Mouse (Mus musculus): Measurements from ENCODE around the gene Hist1h2bl. TPM values are rescaled to one million over a fixed set of nuclear protein-coding genes. Genes with fewer than 3 reads are reported as not detected.

Gene Hist1h2bl
- polyA plus RNA-seq (2014; fragmentation: Illumina TruSeq; extraction: RNeasy Lipid Tissue Mini Kit (QIAGEN cat#74804); ENCODE audit: low read depth, low replicate concordance): not detected

DNA sequence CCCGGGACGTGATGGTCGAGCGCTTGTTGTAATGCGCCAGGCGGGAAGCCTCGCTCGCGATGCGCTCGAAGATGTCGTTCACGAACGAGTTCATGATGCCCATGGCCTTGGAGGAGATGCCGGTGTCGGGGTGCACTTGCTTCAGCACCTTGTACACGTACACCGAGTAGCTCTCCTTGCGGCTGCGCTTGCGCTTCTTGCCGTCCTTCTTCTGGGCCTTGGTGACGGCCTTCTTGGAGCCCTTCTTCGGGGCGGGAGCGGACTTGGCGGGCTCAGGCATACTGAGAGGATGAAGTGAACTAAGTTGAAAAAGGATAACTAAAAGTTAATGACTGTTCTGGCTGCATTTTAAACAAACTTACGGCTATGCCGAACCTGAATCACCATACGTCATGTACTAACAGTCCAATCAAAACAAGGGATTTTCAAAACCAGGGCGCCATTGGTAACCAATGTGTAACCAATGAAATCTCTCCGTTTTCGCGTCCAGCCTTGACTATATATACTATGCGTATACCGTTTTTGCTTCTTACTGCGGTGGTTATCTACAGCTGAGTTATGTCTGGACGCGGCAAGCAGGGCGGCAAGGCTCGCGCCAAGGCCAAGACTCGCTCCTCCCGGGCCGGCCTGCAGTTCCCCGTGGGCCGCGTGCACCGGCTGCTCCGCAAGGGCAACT, at the start of gene Hist1h2bl, which contains the start of gene Hist1h2ai:
Gene Hist1h2bl (minus strand): TSS at position 280 of the 676 bp plus-strand sequence.
Gene Hist1h2ai (plus strand): TSS at position 559 of the 676 bp plus-strand sequence.

DNA sequence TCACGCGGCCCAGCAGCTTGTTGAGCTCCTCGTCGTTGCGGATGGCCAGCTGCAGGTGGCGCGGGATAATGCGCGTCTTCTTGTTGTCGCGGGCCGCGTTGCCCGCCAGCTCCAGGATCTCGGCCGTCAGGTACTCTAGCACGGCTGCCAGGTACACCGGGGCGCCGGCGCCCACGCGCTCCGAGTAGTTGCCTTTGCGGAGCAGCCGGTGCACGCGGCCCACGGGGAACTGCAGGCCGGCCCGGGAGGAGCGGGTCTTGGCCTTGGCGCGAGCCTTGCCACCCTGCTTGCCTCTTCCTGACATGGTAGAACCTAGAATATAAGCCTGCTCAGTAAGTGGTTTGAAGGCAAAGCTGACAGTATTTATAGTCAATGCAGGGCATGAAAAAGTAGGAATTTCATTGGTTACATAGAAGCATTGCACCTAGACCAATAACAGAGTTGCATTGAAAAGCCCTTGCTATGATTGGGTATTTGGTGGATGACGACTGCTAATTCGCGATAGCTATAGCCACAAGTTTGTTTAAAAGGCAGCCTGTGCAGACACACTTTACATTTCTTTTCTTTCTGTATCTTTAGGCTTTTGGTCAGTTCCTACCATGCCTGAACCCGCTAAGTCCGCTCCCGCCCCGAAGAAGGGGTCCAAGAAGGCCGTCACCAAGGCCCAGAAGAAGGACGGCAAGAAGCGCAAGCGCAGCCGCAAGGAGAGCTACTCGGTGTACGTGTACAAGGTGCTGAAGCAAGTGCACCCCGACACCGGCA, 37.8 kb upstream of the Hist1h2bl start, which contains the start of the genes Hist1h2ak and Hist1h2bn:
Gene Hist1h2ak (minus strand): TSS at position 304 of the 762 bp plus-strand sequence.
Gene Hist1h2bn (plus strand): TSS at position 600 of the 762 bp plus-strand sequence.

GRCm38 (mm10) chr13:21750159-21751017, 34.4 kb upstream of the Hist1h2bl start, which contains the start of gene Hist1h4k:
TSS of gene Hist1h4k (minus strand) at chr13:21750505.

DNA sequence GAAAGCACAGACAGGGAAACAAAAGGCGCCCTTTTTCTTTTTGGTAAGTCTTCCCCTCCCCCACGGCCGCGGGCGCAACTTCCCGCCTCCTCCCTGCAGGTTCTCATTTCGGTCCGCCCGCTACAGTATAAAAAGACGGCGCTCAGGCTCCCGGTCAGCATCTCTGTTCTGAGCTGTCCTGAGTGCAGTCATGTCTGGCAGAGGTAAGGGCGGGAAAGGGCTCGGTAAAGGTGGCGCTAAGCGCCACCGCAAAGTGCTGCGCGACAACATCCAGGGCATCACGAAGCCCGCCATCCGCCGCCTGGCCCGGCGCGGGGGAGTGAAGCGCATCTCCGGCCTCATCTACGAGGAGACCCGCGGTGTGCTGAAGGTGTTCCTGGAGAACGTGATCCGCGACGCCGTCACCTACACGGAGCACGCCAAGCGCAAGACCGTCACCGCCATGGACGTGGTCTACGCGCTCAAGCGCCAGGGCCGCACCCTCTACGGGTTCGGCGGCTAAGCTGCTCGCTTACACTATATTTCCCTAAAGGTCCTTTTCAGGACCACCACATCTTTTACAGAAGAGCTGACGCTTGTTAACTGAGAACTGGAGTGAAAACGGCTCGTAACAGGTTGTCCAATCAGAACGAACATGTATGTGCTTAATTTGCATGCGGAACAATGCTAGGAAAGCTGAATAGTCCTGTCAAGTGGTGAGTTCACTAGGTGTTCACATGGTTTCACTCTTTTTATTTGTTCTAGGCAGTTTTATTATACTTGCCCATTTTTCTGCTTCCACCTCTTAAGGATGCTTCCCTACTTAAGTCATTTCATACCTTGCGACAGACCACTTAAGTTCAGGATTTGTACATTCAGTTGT, 19.2 kb upstream of the Hist1h2bl start, which contains the start of gene Hist1h4j:
Gene Hist1h4j (plus strand): TSS at position 159 of the 862 bp plus-strand sequence.

DNA sequence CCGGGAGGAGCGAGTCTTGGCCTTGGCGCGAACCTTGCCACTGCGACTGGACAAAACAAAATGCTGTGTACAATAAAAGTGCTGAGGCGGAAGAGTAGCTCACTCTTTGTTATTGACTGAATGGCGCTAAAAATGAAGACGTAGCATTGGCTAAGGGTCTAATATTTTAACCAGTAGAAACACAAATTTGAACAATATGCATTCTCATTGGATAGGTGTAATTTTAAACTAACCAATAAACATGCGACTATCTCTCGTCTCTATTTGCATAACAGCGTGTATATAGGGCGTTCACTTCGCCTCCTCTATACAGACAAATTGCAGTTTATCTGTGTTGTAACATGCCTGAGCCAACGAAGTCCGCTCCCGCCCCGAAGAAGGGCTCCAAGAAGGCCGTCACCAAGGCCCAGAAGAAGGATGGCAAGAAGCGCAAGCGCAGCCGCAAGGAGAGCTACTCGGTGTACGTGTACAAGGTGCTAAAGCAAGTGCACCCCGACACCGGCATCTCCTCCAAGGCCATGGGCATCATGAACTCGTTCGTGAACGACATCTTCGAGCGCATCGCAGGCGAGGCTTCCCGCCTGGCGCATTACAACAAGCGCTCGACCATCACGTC, 5.9 kb upstream of the Hist1h2bl start, which contains the start of gene Hist1h2bm:
Gene Hist1h2bm (plus strand): TSS at position 288 of the 616 bp plus-strand sequence.

GRCm38 (mm10) chr13:21717397-21718357, 1.7 kb upstream of the Hist1h2bl start, which contains the start of gene Hist1h3h:
TSS of gene Hist1h3h (plus strand) at chr13:21717659.

GRCm38 (mm10) chr13:21697811-21698210, 18.1 kb downstream of the Hist1h2bl start, which contains the start of gene Olfr1359:
TSS of gene Olfr1359 (plus strand) at chr13:21698111.

DNA sequence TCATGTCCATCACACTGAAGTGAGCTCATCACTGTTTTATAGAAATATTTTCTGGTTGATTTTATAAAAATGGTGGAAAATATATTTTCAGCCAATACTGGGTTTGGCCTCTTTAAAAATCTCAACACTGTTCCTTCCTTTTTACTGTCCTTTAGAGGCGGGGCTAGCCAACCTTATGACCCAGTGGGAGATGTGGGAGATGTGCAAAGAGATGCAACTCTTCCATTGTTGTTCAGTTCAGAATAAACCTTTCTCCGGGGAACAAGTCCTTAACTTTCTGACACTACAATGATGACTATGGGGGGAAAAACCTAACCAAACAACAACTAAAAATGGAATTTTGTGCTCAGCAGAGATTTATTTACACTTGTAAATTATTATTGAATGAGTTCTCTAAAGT, 38.6 kb downstream of the Hist1h2bl start, which contains the start of gene Olfr1360:
Gene Olfr1360 (minus strand): TSS at position 101 of the 400 bp plus-strand sequence.

Other genes with a start within 250 kb of the Hist1h2bl start
- 189 TPM for gene Nkapl, start 247.6 kb downstream of the Hist1h2bl start, polyA plus RNA-seq (2014; fragmentation: Illumina TruSeq; extraction: RNeasy Lipid Tissue Mini Kit (QIAGEN cat#74804); ENCODE audit: low read depth, low replicate concordance)
- 0.67 TPM for gene Zkscan4, start 237.2 kb downstream of the Hist1h2bl start, polyA plus RNA-seq (2014; fragmentation: Illumina TruSeq; extraction: RNeasy Lipid Tissue Mini Kit (QIAGEN cat#74804); ENCODE audit: low read depth, low replicate concordance)
- gene Gm10065, start 236.7 kb downstream of the Hist1h2bl start, polyA plus RNA-seq (2014; fragmentation: Illumina TruSeq; extraction: RNeasy Lipid Tissue Mini Kit (QIAGEN cat#74804); ENCODE audit: low read depth, low replicate concordance): not detected
- 10.2 TPM for gene AK157302, start 220.9 kb downstream of the Hist1h2bl start, polyA plus RNA-seq (2014; fragmentation: Illumina TruSeq; extraction: RNeasy Lipid Tissue Mini Kit (QIAGEN cat#74804); ENCODE audit: low read depth, low replicate concordance)
- 0.88 TPM for gene Gm11273, start 214.7 kb downstream of the Hist1h2bl start, polyA plus RNA-seq (2014; fragmentation: Illumina TruSeq; extraction: RNeasy Lipid Tissue Mini Kit (QIAGEN cat#74804); ENCODE audit: low read depth, low replicate concordance)
- 9.0 TPM for gene Zkscan8, start 185.0 kb downstream of the Hist1h2bl start, polyA plus RNA-seq (2014; fragmentation: Illumina TruSeq; extraction: RNeasy Lipid Tissue Mini Kit (QIAGEN cat#74804); ENCODE audit: low read depth, low replicate concordance)
- gene Olfr1366, start 173.3 kb downstream of the Hist1h2bl start, polyA plus RNA-seq (2014; fragmentation: Illumina TruSeq; extraction: RNeasy Lipid Tissue Mini Kit (QIAGEN cat#74804); ENCODE audit: low read depth, low replicate concordance): not detected
- gene Olfr1535, start 156.2 kb downstream of the Hist1h2bl start, polyA plus RNA-seq (2014; fragmentation: Illumina TruSeq; extraction: RNeasy Lipid Tissue Mini Kit (QIAGEN cat#74804); ENCODE audit: low read depth, low replicate concordance): not detected
- gene Olfr1364, start 134.4 kb downstream of the Hist1h2bl start, polyA plus RNA-seq (2014; fragmentation: Illumina TruSeq; extraction: RNeasy Lipid Tissue Mini Kit (QIAGEN cat#74804); ENCODE audit: low read depth, low replicate concordance): not detected
- not detected for gene Olfr1362, start 102.1 kb downstream of the Hist1h2bl start, polyA plus RNA-seq (2014; fragmentation: Illumina TruSeq; extraction: RNeasy Lipid Tissue Mini Kit (QIAGEN cat#74804); ENCODE audit: low read depth, low replicate concordance)
- gene Olfr11, start 73.6 kb downstream of the Hist1h2bl start, polyA plus RNA-seq (2014; fragmentation: Illumina TruSeq; extraction: RNeasy Lipid Tissue Mini Kit (QIAGEN cat#74804); ENCODE audit: low read depth, low replicate concordance): not detected
- gene Olfr1361, start 52.8 kb downstream of the Hist1h2bl start, polyA plus RNA-seq (2014; fragmentation: Illumina TruSeq; extraction: RNeasy Lipid Tissue Mini Kit (QIAGEN cat#74804); ENCODE audit: low read depth, low replicate concordance): not detected
- not detected for gene Olfr1360, start 38.7 kb downstream of the Hist1h2bl start, polyA plus RNA-seq (2014; fragmentation: Illumina TruSeq; extraction: RNeasy Lipid Tissue Mini Kit (QIAGEN cat#74804); ENCODE audit: low read depth, low replicate concordance)
- not detected for gene Olfr1359, start 18.0 kb downstream of the Hist1h2bl start, polyA plus RNA-seq (2014; fragmentation: Illumina TruSeq; extraction: RNeasy Lipid Tissue Mini Kit (QIAGEN cat#74804); ENCODE audit: low read depth, low replicate concordance)
- not detected for gene Hist1h2ai, start 279 bp upstream of the Hist1h2bl start, polyA plus RNA-seq (2014; fragmentation: Illumina TruSeq; extraction: RNeasy Lipid Tissue Mini Kit (QIAGEN cat#74804); ENCODE audit: low read depth, low replicate concordance)
- gene Hist1h3h, start 1.5 kb upstream of the Hist1h2bl start, polyA plus RNA-seq (2014; fragmentation: Illumina TruSeq; extraction: RNeasy Lipid Tissue Mini Kit (QIAGEN cat#74804); ENCODE audit: low read depth, low replicate concordance): not detected
- not detected for gene Hist1h2bm, start 5.9 kb upstream of the Hist1h2bl start, polyA plus RNA-seq (2014; fragmentation: Illumina TruSeq; extraction: RNeasy Lipid Tissue Mini Kit (QIAGEN cat#74804); ENCODE audit: low read depth, low replicate concordance)
- gene Hist1h4j, start 18.9 kb upstream of the Hist1h2bl start, polyA plus RNA-seq (2014; fragmentation: Illumina TruSeq; extraction: RNeasy Lipid Tissue Mini Kit (QIAGEN cat#74804); ENCODE audit: low read depth, low replicate concordance): not detected
- not detected for gene Hist1h4k, start 34.4 kb upstream of the Hist1h2bl start, polyA plus RNA-seq (2014; fragmentation: Illumina TruSeq; extraction: RNeasy Lipid Tissue Mini Kit (QIAGEN cat#74804); ENCODE audit: low read depth, low replicate concordance)
- not detected for gene Hist1h2ak, start 37.7 kb upstream of the Hist1h2bl start, polyA plus RNA-seq (2014; fragmentation: Illumina TruSeq; extraction: RNeasy Lipid Tissue Mini Kit (QIAGEN cat#74804); ENCODE audit: low read depth, low replicate concordance)
- gene Hist1h2bn, start 38.0 kb upstream of the Hist1h2bl start, polyA plus RNA-seq (2014; fragmentation: Illumina TruSeq; extraction: RNeasy Lipid Tissue Mini Kit (QIAGEN cat#74804); ENCODE audit: low read depth, low replicate concordance): not detected
- not detected for gene Hist1h1b, start 64.5 kb upstream of the Hist1h2bl start, polyA plus RNA-seq (2014; fragmentation: Illumina TruSeq; extraction: RNeasy Lipid Tissue Mini Kit (QIAGEN cat#74804); ENCODE audit: low read depth, low replicate concordance)
- gene Hist1h3i, start 67.2 kb upstream of the Hist1h2bl start, polyA plus RNA-seq (2014; fragmentation: Illumina TruSeq; extraction: RNeasy Lipid Tissue Mini Kit (QIAGEN cat#74804); ENCODE audit: low read depth, low replicate concordance): not detected
- gene Hist1h2an, start 71.1 kb upstream of the Hist1h2bl start, polyA plus RNA-seq (2014; fragmentation: Illumina TruSeq; extraction: RNeasy Lipid Tissue Mini Kit (QIAGEN cat#74804); ENCODE audit: low read depth, low replicate concordance): not detected
- gene Hist1h2bp, start 71.3 kb upstream of the Hist1h2bl start, polyA plus RNA-seq (2014; fragmentation: Illumina TruSeq; extraction: RNeasy Lipid Tissue Mini Kit (QIAGEN cat#74804); ENCODE audit: low read depth, low replicate concordance): 27.9 TPM
- not detected for gene Hist1h2bq, start 94.1 kb upstream of the Hist1h2bl start, polyA plus RNA-seq (2014; fragmentation: Illumina TruSeq; extraction: RNeasy Lipid Tissue Mini Kit (QIAGEN cat#74804); ENCODE audit: low read depth, low replicate concordance)
- not detected for gene Hist1h2ao, start 94.3 kb upstream of the Hist1h2bl start, polyA plus RNA-seq (2014; fragmentation: Illumina TruSeq; extraction: RNeasy Lipid Tissue Mini Kit (QIAGEN cat#74804); ENCODE audit: low read depth, low replicate concordance)
- gene Hist1h4m, start 95.6 kb upstream of the Hist1h2bl start, polyA plus RNA-seq (2014; fragmentation: Illumina TruSeq; extraction: RNeasy Lipid Tissue Mini Kit (QIAGEN cat#74804); ENCODE audit: low read depth, low replicate concordance): not detected
- gene Hist1h4n, start 116.1 kb upstream of the Hist1h2bl start, polyA plus RNA-seq (2014; fragmentation: Illumina TruSeq; extraction: RNeasy Lipid Tissue Mini Kit (QIAGEN cat#74804); ENCODE audit: low read depth, low replicate concordance): not detected
- gene Hist1h2ap, start 117.4 kb upstream of the Hist1h2bl start, polyA plus RNA-seq (2014; fragmentation: Illumina TruSeq; extraction: RNeasy Lipid Tissue Mini Kit (QIAGEN cat#74804); ENCODE audit: low read depth, low replicate concordance): not detected
- 0.48 TPM for gene Hist1h2br, start 117.6 kb upstream of the Hist1h2bl start, polyA plus RNA-seq (2014; fragmentation: Illumina TruSeq; extraction: RNeasy Lipid Tissue Mini Kit (QIAGEN cat#74804); ENCODE audit: low read depth, low replicate concordance)
- 25.6 TPM for gene Zfp184, start 229.0 kb upstream of the Hist1h2bl start, polyA plus RNA-seq (2014; fragmentation: Illumina TruSeq; extraction: RNeasy Lipid Tissue Mini Kit (QIAGEN cat#74804); ENCODE audit: low read depth, low replicate concordance)

Measured in testis, adult 10 weeks (tissue).